9 mouse cellular contexts compared by ENCODE assay signal in genomic region chr8:12073311-12073999, GRCm38 (mm10).
A peak's percentile ranks its signal among the peaks of the same experiment; 100 is the strongest.
DNase-seq lines count a peak whose midpoint lies in the region; ATAC-seq and TF ChIP-seq lines count a peak whose summit lies in the region.
"Had no signal": no experiment of that assay in that cellular context is flagged by ENCODE, and none has a peak within 500 bp of the region (broad histone marks: within the 10 kb centered on the region; RNA-seq: fewer than 3 reads in every experiment).

No protein-coding gene starts in this region.

- H3K27me3 ChIP-seq in Patski, result peaks cover 4% of the 10 kb centered on the region
- H3K27me3 ChIP-seq in lung, embryonic 14.5 days (ENCODE audit: insufficient read depth, low read length), result no peaks in the 10 kb centered on the region
- H3K27me3 ChIP-seq in kidney, embryonic 16.5 days (ENCODE audit: insufficient read depth, low read length), result no peaks in the 10 kb centered on the region

- H3K27ac ChIP-seq in lung, embryonic 14.5 days (ENCODE audit: low read depth), result no peak overlapping the region
- H3K27ac ChIP-seq in kidney, embryonic 16.5 days (ENCODE audit: low read length), result no peak overlapping the region
- H3K27ac ChIP-seq: embryonic facial prominence, embryonic 12.5 days had no signal

- no peak overlapping the region for H3K4me2 ChIP-seq in lung, embryonic 14.5 days
- H3K4me2 ChIP-seq in kidney, embryonic 16.5 days (replicated peaks; ENCODE audit: low read depth, low read length), result no peak overlapping the region
- H3K4me2 ChIP-seq: embryonic facial prominence, embryonic 12.5 days had no signal

- DNase-seq in Patski (ENCODE audit: low read depth, low spot score), result peak; percentile 28
- peak; percentile 24 for DNase-seq in brain, embryonic 14.5 days (ENCODE audit: low read depth)
- peak; percentile 64 for DNase-seq in layer of hippocampus, adult 11-12 months (ENCODE audit: low spot score)
- peak; percentile 51 for DNase-seq in lung, embryonic 14.5 days
- DNase-seq in neural tube, embryonic 10.5 days (ENCODE audit: extremely low spot score, low spot score), result no peak
- no peak for DNase-seq in urinary bladder, postnatal 4 days (ENCODE audit: low spot score in 2 of 2)
- no peak for DNase-seq in embryo, embryonic 10.5 days (ENCODE audit: low spot score)

- no peak for ATAC-seq in Patski
- peak; percentile 49; the same call in 1 of the 2 replicates for ATAC-seq in lung, embryonic 14.5 days (ENCODE audit: insufficient read depth)
- no peak for ATAC-seq in kidney, embryonic 16.5 days (ENCODE audit: low FRiP score, low TSS enrichment)

- CTCF ChIA-PET in Patski (lab: Charles Lee), result no interaction called here

- no peaks in the 10 kb centered on the region for H3K4me1 ChIP-seq in lung, embryonic 14.5 days (ENCODE audit: insufficient read depth)
- 0 out of 2 replicates have a peak, but pooled peaks cover 3% of the 10 kb centered on the region for H3K4me1 ChIP-seq in kidney, embryonic 16.5 days (ENCODE audit: insufficient read depth, low read length)
- H3K4me1 ChIP-seq: embryonic facial prominence, embryonic 12.5 days had no signal

- no peaks in the 10 kb centered on the region for H3K36me3 ChIP-seq in lung, embryonic 14.5 days (ENCODE audit: insufficient read depth)
- no peaks in the 10 kb centered on the region for H3K36me3 ChIP-seq in kidney, embryonic 16.5 days (ENCODE audit: insufficient read depth, low read length)
- H3K36me3 ChIP-seq: embryonic facial prominence, embryonic 12.5 days had no signal

- in situ Hi-C loops in Patski (cut with MboI; ENCODE audit: low pct_unique_long_range_greater_than_20kb), result no loop called here

- no peak overlapping the region for H3K9ac ChIP-seq in lung, embryonic 14.5 days
- H3K9ac ChIP-seq in kidney, embryonic 16.5 days (replicated peaks; ENCODE audit: low read length), result no peak overlapping the region
- H3K9ac ChIP-seq: embryonic facial prominence, embryonic 12.5 days had no signal

- POLR2A ChIA-PET in Patski (lab: Charles Lee), result no interaction called here

- no peak for TF ChIP-seq CTCF in Patski (IDR thresholded peaks at IDR 0.05)
- no peak for TF ChIP-seq CTCF in brain, embryonic 14.5 days (IDR thresholded peaks at IDR 0.05; ENCODE audit: borderline replicate concordance, extremely low read depth, insufficient read depth, insufficient read length)
- TF ChIP-seq CTCF in lung, embryonic 14.5 days (IDR thresholded peaks at IDR 0.05; ENCODE audit: low read depth), result 0 out of 2 replicates have a peak, but pooled peaks have one; percentile 5

- H3K4me3 ChIP-seq in lung, embryonic 14.5 days (ENCODE audit: low read depth, low read length), result no peak overlapping the region
- H3K4me3 ChIP-seq in kidney, embryonic 16.5 days (ENCODE audit: low read length), result no peak overlapping the region
- H3K4me3 ChIP-seq: embryonic facial prominence, embryonic 12.5 days had no signal

- TF ChIP-seq POLR2A in brain, embryonic 14.5 days (IDR thresholded peaks at IDR 0.05; ENCODE audit: borderline replicate concordance, extremely low read depth, insufficient read depth, insufficient read length, poor library complexity, severe bottlenecking), result no peak

- H3K9me3 ChIP-seq in lung, embryonic 14.5 days (ENCODE audit: low read depth, low read length), result no peaks in the 10 kb centered on the region
- H3K9me3 ChIP-seq in kidney, embryonic 16.5 days (ENCODE audit: low read length), result no peaks in the 10 kb centered on the region
- H3K9me3 ChIP-seq: embryonic facial prominence, embryonic 12.5 days had no signal

- 45% methylated on average over 6 of the region's 6 CpGs for WGBS in lung, embryonic 14.5 days
- WGBS in kidney, embryonic 16.5 days, result 42% methylated on average over 6 of the region's 6 CpGs

Comparison
In these comparisons a context has a peak if more than half of its experiments do, and no peak if none do; other contexts are left out.
1. DNase-seq: peak in Patski (single experiment), brain, embryonic 14.5 days (single experiment), layer of hippocampus, adult 11-12 months (single experiment) and lung, embryonic 14.5 days (single experiment); none in neural tube, embryonic 10.5 days (single experiment), urinary bladder, postnatal 4 days (0 of 2) and embryo, embryonic 10.5 days (single experiment).